Mouse (Mus musculus): ENCODE results near the gene Exoc6b.

DNA sequence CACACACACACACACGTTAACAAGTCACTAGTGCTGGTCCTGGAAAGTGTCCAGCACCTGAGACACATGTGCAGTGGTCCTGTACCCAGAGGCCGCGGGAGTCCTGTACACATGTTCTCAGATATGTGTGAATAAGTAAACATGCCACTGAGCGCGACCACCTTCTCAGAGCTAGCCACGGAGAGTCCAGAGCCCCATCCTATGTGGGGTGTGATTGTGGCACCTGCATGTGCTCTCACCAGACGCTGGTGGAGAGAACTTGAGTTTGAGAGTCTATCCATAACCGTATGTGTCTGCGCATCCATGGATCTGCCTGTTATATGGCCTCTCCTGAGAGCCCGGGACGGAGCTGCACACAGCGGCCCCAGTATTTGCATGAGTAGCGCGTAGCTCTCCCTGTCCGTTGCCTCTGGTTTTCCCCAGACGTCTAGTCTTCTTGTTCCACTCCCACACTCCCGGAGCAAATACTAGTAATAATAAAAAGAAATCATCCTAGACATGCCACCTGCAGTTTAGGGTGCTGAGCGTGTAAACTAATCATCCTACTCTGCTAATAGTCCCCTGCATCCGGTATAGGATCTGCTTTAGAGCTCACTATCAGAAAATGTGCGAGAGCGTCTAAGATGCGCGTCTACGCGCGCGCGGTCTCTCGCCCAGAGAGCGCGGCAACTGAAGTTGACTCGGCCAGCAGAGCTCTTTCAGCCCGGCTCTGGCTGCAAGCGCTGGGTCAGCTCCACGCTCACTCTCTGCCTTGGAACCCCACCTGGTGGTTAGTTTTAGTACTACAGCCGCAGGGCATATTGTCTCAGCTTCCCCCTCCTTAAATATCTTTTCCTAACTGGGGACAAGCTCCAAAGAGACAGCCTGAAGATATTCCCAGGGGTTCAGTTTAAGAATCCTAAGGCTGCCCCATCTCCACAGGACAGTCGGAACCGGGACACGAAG is 479.3 kb downstream of the Exoc6b start:
- TF ChIP-seq FLI1 (IDR thresholded peaks at IDR 0.05; ENCODE audit: low read length): no peak
- TF ChIP-seq GATA1 (IDR thresholded peaks at IDR 0.05; ENCODE audit: borderline replicate concordance, low read length): no peak

Measured in megakaryocyte, embryonic 14.5 days (primary cell).